Mouse (Mus musculus): ENCODE measurements at regions not wholly inside any gene's neighbourhood (a gene's known extent, or its start where the extent isn't known, plus 50 kb on each side); places are given as distances from the start of the nearest gene placed in this dataset.

GRCm38 (mm10) chr15:50989457-50989856 lies 2895.2 kb upstream of the Gm7489 start:
- no peak overlapping the region for H3K4me3 ChIP-seq (ENCODE audit: low read depth, low read length)
- WGBS (ENCODE audit: insufficient replicate concordance) = 77% methylated on average over 4 of the region's 4 CpGs
- H3K9ac ChIP-seq (ENCODE audit: low read depth, low read length) = no peak overlapping the region
- no peaks in the 10 kb centered on the region for H3K4me1 ChIP-seq (ENCODE audit: control insufficient read depth, insufficient read depth, low read length)
- H3K9me3 ChIP-seq (replicated peaks; ENCODE audit: control insufficient read depth, low read length) = no peaks in the 10 kb centered on the region
- ATAC-seq (replicated peaks; ENCODE audit: insufficient number of reproducible peaks, low FRiP score, low TSS enrichment) = no peak
- H3K36me3 ChIP-seq (ENCODE audit: control insufficient read depth, insufficient read depth, low read length) = no peaks in the 10 kb centered on the region
- no peaks in the 10 kb centered on the region for H3K27me3 ChIP-seq (ENCODE audit: control insufficient read depth, insufficient read depth, low read length)
- no peak overlapping the region for H3K4me2 ChIP-seq
- H3K27ac ChIP-seq (ENCODE audit: low read depth, low read length) = no peak overlapping the region

GRCm38 (mm10) chr15:50991667-50992066 lies 2893.0 kb upstream of the Gm7489 start:
- Histone ChIP-seq H3K9ac (ENCODE audit: low read depth, low read length) (no peak overlapping the region), H3K4me2 (no peak overlapping the region), H3K27ac (ENCODE audit: low read depth, low read length) (no peak overlapping the region), H3K9me3 (replicated peaks; ENCODE audit: control insufficient read depth, low read length) (no peaks in the 10 kb centered on the region), H3K4me3 (ENCODE audit: low read depth, low read length) (no peak overlapping the region), H3K4me1 (ENCODE audit: control insufficient read depth, insufficient read depth, low read length) (no peaks in the 10 kb centered on the region), H3K27me3 (ENCODE audit: control insufficient read depth, insufficient read depth, low read length) (no peaks in the 10 kb centered on the region), H3K36me3 (ENCODE audit: control insufficient read depth, insufficient read depth, low read length) (no peaks in the 10 kb centered on the region)
- no peak for ATAC-seq (replicated peaks; ENCODE audit: insufficient number of reproducible peaks, low FRiP score, low TSS enrichment)
- WGBS (ENCODE audit: insufficient replicate concordance) = 43% methylated on average over 4 of the region's 4 CpGs

- ATAC-seq (replicated peaks; ENCODE audit: insufficient number of reproducible peaks, low FRiP score, low TSS enrichment) = no peak
- 64% methylated on average over 2 of the region's 2 CpGs for WGBS (ENCODE audit: insufficient replicate concordance)
- H3K4me3 ChIP-seq (ENCODE audit: low read depth, low read length) = no peak overlapping the region
These were observed 2892.5 kb upstream of the Gm7489 start for GRCm38 (mm10) chr15:50992246-50992645.

GRCm38 (mm10) chr15:50993121-50993520 lies 2891.6 kb upstream of the Gm7489 start:
- ATAC-seq (replicated peaks; ENCODE audit: insufficient number of reproducible peaks, low FRiP score, low TSS enrichment) = no peak

More at GRCm38 (mm10) chr15:50992246-50992645, 2892.5 kb upstream of the Gm7489 start:
- H3K9me3 ChIP-seq (replicated peaks; ENCODE audit: control insufficient read depth, low read length) = no peaks in the 10 kb centered on the region
- no peak overlapping the region for H3K27ac ChIP-seq (ENCODE audit: low read depth, low read length)
- no peak overlapping the region for H3K9ac ChIP-seq (ENCODE audit: low read depth, low read length)
- no peaks in the 10 kb centered on the region for H3K4me1 ChIP-seq (ENCODE audit: control insufficient read depth, insufficient read depth, low read length)
- no peaks in the 10 kb centered on the region for H3K27me3 ChIP-seq (ENCODE audit: control insufficient read depth, insufficient read depth, low read length)
- H3K4me2 ChIP-seq = no peak overlapping the region
- no peaks in the 10 kb centered on the region for H3K36me3 ChIP-seq (ENCODE audit: control insufficient read depth, insufficient read depth, low read length)

GRCm38 (mm10) chr15:50995688-50996087 lies 2889.0 kb upstream of the Gm7489 start:
- Histone ChIP-seq H3K27me3 (ENCODE audit: control insufficient read depth, insufficient read depth, low read length) (no peaks in the 10 kb centered on the region), H3K36me3 (ENCODE audit: control insufficient read depth, insufficient read depth, low read length) (no peaks in the 10 kb centered on the region), H3K4me1 (ENCODE audit: control insufficient read depth, insufficient read depth, low read length) (no peaks in the 10 kb centered on the region), H3K4me2 (no peak overlapping the region), H3K4me3 (ENCODE audit: low read depth, low read length) (no peak overlapping the region), H3K27ac (ENCODE audit: low read depth, low read length) (no peak overlapping the region), H3K9ac (ENCODE audit: low read depth, low read length) (no peak overlapping the region), H3K9me3 (replicated peaks; ENCODE audit: control insufficient read depth, low read length) (no peaks in the 10 kb centered on the region)
- WGBS (ENCODE audit: insufficient replicate concordance) = 80% methylated on average over 3 of the region's 3 CpGs
- no peak for ATAC-seq (replicated peaks; ENCODE audit: insufficient number of reproducible peaks, low FRiP score, low TSS enrichment)

More at GRCm38 (mm10) chr15:50993121-50993520, 2891.6 kb upstream of the Gm7489 start:
- Histone ChIP-seq H3K4me1 (ENCODE audit: control insufficient read depth, insufficient read depth, low read length) (no peaks in the 10 kb centered on the region), H3K9ac (ENCODE audit: low read depth, low read length) (no peak overlapping the region), H3K9me3 (replicated peaks; ENCODE audit: control insufficient read depth, low read length) (no peaks in the 10 kb centered on the region), H3K4me3 (ENCODE audit: low read depth, low read length) (no peak overlapping the region), H3K27ac (ENCODE audit: low read depth, low read length) (no peak overlapping the region), H3K27me3 (ENCODE audit: control insufficient read depth, insufficient read depth, low read length) (no peaks in the 10 kb centered on the region), H3K36me3 (ENCODE audit: control insufficient read depth, insufficient read depth, low read length) (no peaks in the 10 kb centered on the region), H3K4me2 (no peak overlapping the region)
- 68% methylated on average over 5 of the region's 5 CpGs for WGBS (ENCODE audit: insufficient replicate concordance)

GRCm38 (mm10) chr15:50996296-50996695 lies 2888.4 kb upstream of the Gm7489 start:
- Histone ChIP-seq H3K27ac (ENCODE audit: low read depth, low read length) (no peak overlapping the region), H3K4me2 (no peak overlapping the region), H3K9me3 (replicated peaks; ENCODE audit: control insufficient read depth, low read length) (no peaks in the 10 kb centered on the region), H3K4me1 (ENCODE audit: control insufficient read depth, insufficient read depth, low read length) (no peaks in the 10 kb centered on the region), H3K9ac (ENCODE audit: low read depth, low read length) (no peak overlapping the region), H3K27me3 (ENCODE audit: control insufficient read depth, insufficient read depth, low read length) (no peaks in the 10 kb centered on the region), H3K36me3 (ENCODE audit: control insufficient read depth, insufficient read depth, low read length) (no peaks in the 10 kb centered on the region), H3K4me3 (ENCODE audit: low read depth, low read length) (no peak overlapping the region)
- 83% methylated on average over 4 of the region's 4 CpGs for WGBS (ENCODE audit: insufficient replicate concordance)
- ATAC-seq (replicated peaks; ENCODE audit: insufficient number of reproducible peaks, low FRiP score, low TSS enrichment) = no peak

- no peaks in the 10 kb centered on the region for H3K9me3 ChIP-seq (replicated peaks; ENCODE audit: control insufficient read depth, low read length)
- H3K9ac ChIP-seq (ENCODE audit: low read depth, low read length) = no peak overlapping the region
- H3K27me3 ChIP-seq (ENCODE audit: control insufficient read depth, insufficient read depth, low read length) = no peaks in the 10 kb centered on the region
- no peaks in the 10 kb centered on the region for H3K36me3 ChIP-seq (ENCODE audit: control insufficient read depth, insufficient read depth, low read length)
- ATAC-seq (replicated peaks; ENCODE audit: insufficient number of reproducible peaks, low FRiP score, low TSS enrichment) = no peak
- no peak overlapping the region for H3K27ac ChIP-seq (ENCODE audit: low read depth, low read length)
- H3K4me1 ChIP-seq (ENCODE audit: control insufficient read depth, insufficient read depth, low read length) = no peaks in the 10 kb centered on the region
- H3K4me2 ChIP-seq = no peak overlapping the region
- no peak overlapping the region for H3K4me3 ChIP-seq (ENCODE audit: low read depth, low read length)
- 69% methylated on average over 11 of the region's 11 CpGs for WGBS (ENCODE audit: insufficient replicate concordance)
These were observed 2887.4 kb upstream of the Gm7489 start for GRCm38 (mm10) chr15:50997209-50997763.

- no peak overlapping the region for H3K4me2 ChIP-seq
- no peaks in the 10 kb centered on the region for H3K9me3 ChIP-seq (replicated peaks; ENCODE audit: control insufficient read depth, low read length)
- ATAC-seq (replicated peaks; ENCODE audit: insufficient number of reproducible peaks, low FRiP score, low TSS enrichment) = no peak
- H3K27me3 ChIP-seq (ENCODE audit: control insufficient read depth, insufficient read depth, low read length) = no peaks in the 10 kb centered on the region
- no peak overlapping the region for H3K27ac ChIP-seq (ENCODE audit: low read depth, low read length)
- H3K4me3 ChIP-seq (ENCODE audit: low read depth, low read length) = no peak overlapping the region
- no peak overlapping the region for H3K9ac ChIP-seq (ENCODE audit: low read depth, low read length)
- 4% methylated on average over 1 of the region's 1 CpGs for WGBS (ENCODE audit: insufficient replicate concordance)
- H3K36me3 ChIP-seq (ENCODE audit: control insufficient read depth, insufficient read depth, low read length) = no peaks in the 10 kb centered on the region
- no peaks in the 10 kb centered on the region for H3K4me1 ChIP-seq (ENCODE audit: control insufficient read depth, insufficient read depth, low read length)
These were observed 2845.7 kb upstream of the Gm7489 start for GRCm38 (mm10) chr15:51038968-51039367.

GRCm38 (mm10) chr15:51070538-51070937 lies 2814.2 kb upstream of the Gm7489 start:
- ATAC-seq (replicated peaks; ENCODE audit: insufficient number of reproducible peaks, low FRiP score, low TSS enrichment) = no peak
- WGBS (ENCODE audit: insufficient replicate concordance) = 86% methylated on average over 10 of the region's 10 CpGs
- no peak overlapping the region for H3K4me3 ChIP-seq (ENCODE audit: low read depth, low read length)
- no peaks in the 10 kb centered on the region for H3K36me3 ChIP-seq (ENCODE audit: control insufficient read depth, insufficient read depth, low read length)
- no peaks in the 10 kb centered on the region for H3K27me3 ChIP-seq (ENCODE audit: control insufficient read depth, insufficient read depth, low read length)
- no peaks in the 10 kb centered on the region for H3K9me3 ChIP-seq (replicated peaks; ENCODE audit: control insufficient read depth, low read length)
- no peaks in the 10 kb centered on the region for H3K4me1 ChIP-seq (ENCODE audit: control insufficient read depth, insufficient read depth, low read length)
- no peak overlapping the region for H3K9ac ChIP-seq (ENCODE audit: low read depth, low read length)
- H3K27ac ChIP-seq (ENCODE audit: low read depth, low read length) = no peak overlapping the region
- no peak overlapping the region for H3K4me2 ChIP-seq
